Mouse (Mus musculus) ovary, adult 10 weeks (tissue): ENCODE measurements around the gene Fxyd5. TPM values are rescaled to one million over a fixed set of nuclear protein-coding genes. Genes with fewer than 3 reads are reported as not detected.

Experiments used
- polyA plus RNA-seq: library from polyadenylated mRNA; stranded (reverse); fragments of 350-450 nt; fragmentation: Illumina TruSeq; extraction: RNeasy Lipid Tissue Mini Kit (QIAGEN cat#74804); gene quantifications from one replicate; pipeline ENCODE4 v1.2.3, GENCODE M21; 2014

The Fxyd5 gene
- polyA plus RNA-seq: 6.0 TPM

GRCm38 (mm10) chr7:31042431-31042910, at the start of gene Fxyd5:
Gene Fxyd5 (minus strand): TSS chr7:31042481.

GRCm38 (mm10) chr7:31076492-31076891, 34.2 kb upstream of the Fxyd5 start, which contains the start of gene Fxyd3:
Gene Fxyd3 (minus strand): TSS chr7:31076704.

GRCm38 (mm10) chr7:31059108-31059507, 16.8 kb upstream of the Fxyd5 start, which contains the start of gene Lgi4:
Gene Lgi4 (plus strand): TSS chr7:31059342.

GRCm38 (mm10) chr7:31057071-31057470, 14.8 kb upstream of the Fxyd5 start, which contains the start of gene Fxyd1:
Gene Fxyd1 (minus strand): TSS chr7:31057199.

GRCm38 (mm10) chr7:31051321-31052021, 9.2 kb upstream of the Fxyd5 start, which contains the start of gene Fxyd7:
Gene Fxyd7 (minus strand): TSS chr7:31051467.

Other genes starting within 250 kb of the Fxyd5 start
- 0.23 TPM for gene Ffar2, start 218.7 kb downstream of the Fxyd5 start, polyA plus RNA-seq
- not detected for gene Ffar3, start 186.3 kb downstream of the Fxyd5 start, polyA plus RNA-seq
- gene Ffar1, start 180.9 kb downstream of the Fxyd5 start, polyA plus RNA-seq: not detected
- gene Cd22, start 162.1 kb downstream of the Fxyd5 start, polyA plus RNA-seq: 4.0 TPM
- gene Mag, start 127.6 kb downstream of the Fxyd5 start, polyA plus RNA-seq: not detected
- not detected for gene Hamp2, start 117.8 kb downstream of the Fxyd5 start, polyA plus RNA-seq
- gene Hamp, start 98.4 kb downstream of the Fxyd5 start, polyA plus RNA-seq: not detected
- 67.2 TPM for gene Usf2, start 85.7 kb downstream of the Fxyd5 start, polyA plus RNA-seq
- gene Lsr, start 69.0 kb downstream of the Fxyd5 start, polyA plus RNA-seq: 1.8 TPM
- 0.71 TPM for gene Fam187b, start 68.7 kb downstream of the Fxyd5 start, polyA plus RNA-seq
- gene Fxyd7, start 9.0 kb upstream of the Fxyd5 start, polyA plus RNA-seq: not detected
- 4.9 TPM for gene Fxyd1, start 14.7 kb upstream of the Fxyd5 start, polyA plus RNA-seq
- 0.43 TPM for gene Lgi4, start 16.9 kb upstream of the Fxyd5 start, polyA plus RNA-seq
- 6.1 TPM for gene Fxyd3, start 34.2 kb upstream of the Fxyd5 start, polyA plus RNA-seq
- not detected for gene Hpn, start 72.8 kb upstream of the Fxyd5 start, polyA plus RNA-seq
- gene Scn1b, start 84.5 kb upstream of the Fxyd5 start, polyA plus RNA-seq: 0.48 TPM
- gene Gramd1a, start 113.4 kb upstream of the Fxyd5 start, polyA plus RNA-seq: 4.4 TPM
- gene Scgb2b2, start 248.0 kb upstream of the Fxyd5 start, polyA plus RNA-seq: not detected
- gene Scgb1b2, start 249.3 kb upstream of the Fxyd5 start, polyA plus RNA-seq: not detected